Mouse (Mus musculus) G1E (cell line): ENCODE data around the gene Ablim1.

ENCODE experiments used
- CTCF ChIP-seq: IDR thresholded peaks from 2 replicates; pipeline ENCODE4 v1.5.1; 2012; ENCODE audit warnings: low read depth, low read length, inconsistent platforms, mixed read lengths
- GATA1 ChIP-seq: IDR thresholded peaks from 2 replicates; pipeline ENCODE4 v1.6.1; 2012; ENCODE audit warnings: borderline replicate concordance, low read length, inconsistent platforms, mixed read lengths
- GATA2 ChIP-seq: IDR thresholded peaks from 2 replicates; pipeline ENCODE4 v1.6.1; 2012; ENCODE audit warnings: low read depth, low read length, inconsistent platforms, borderline replicate concordance
- POLR2AphosphoS5 ChIP-seq: IDR thresholded peaks from 2 replicates; pipeline ENCODE4 v1.6.1; 2012; ENCODE audit warnings: low read depth, low read length, inconsistent platforms; ENCODE audit not compliant: insufficient replicate concordance
- TAL1 ChIP-seq: conservative IDR thresholded peaks from 2 replicates; pipeline ENCODE4 v1.6.1; 2012; ENCODE audit warnings: low read depth, low read length, inconsistent platforms, mixed read lengths

DNA sequence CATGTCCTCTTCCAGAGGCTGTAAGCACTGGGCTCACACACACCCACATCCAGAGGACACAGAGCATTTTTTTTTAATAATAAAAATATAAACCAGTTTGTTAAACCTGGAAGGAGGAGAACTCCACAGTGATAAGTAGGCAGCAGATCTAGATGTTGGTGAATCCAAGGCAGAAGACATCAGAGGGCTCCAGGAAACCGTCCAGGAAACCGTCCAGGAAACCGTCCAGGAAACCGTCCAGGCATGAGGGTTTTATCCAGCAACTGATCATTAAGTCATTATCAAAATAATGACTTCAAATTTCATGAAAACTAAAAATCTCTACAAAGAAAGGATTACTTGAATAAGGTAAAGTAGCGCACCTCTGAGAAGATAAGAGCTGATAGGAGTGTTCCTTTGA is 65.9 kb downstream of the Ablim1 start:
- no peak for TF ChIP-seq CTCF
- TF ChIP-seq GATA2: no peak
- no peak for TF ChIP-seq POLR2AphosphoS5
- TF ChIP-seq GATA1: no peak
- no peak for TF ChIP-seq TAL1
